18 mouse cellular contexts compared by ENCODE assay signal in the genomic region with DNA sequence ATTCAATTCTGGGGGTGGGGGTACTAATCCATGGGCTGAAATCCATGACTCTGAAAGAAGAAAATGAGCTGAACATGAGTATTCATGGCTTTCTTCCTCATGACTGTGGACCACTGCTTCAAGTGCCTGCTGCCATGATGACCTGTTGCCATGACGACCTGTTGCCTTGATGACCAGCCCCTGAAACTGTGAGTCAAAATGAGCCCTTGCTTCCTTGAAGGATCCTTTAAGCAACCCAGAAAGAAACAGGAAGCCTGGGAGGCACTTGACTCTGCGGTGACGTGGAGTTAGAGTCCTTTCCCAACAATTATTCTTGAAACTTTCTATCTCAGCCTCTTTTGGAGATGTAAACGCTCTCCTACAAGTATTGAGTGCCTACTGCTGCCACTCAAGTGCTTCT. TPM values are rescaled to one million over a fixed set of nuclear protein-coding genes. Genes with fewer than 3 reads are reported as not detected.
A peak's percentile ranks its signal among the peaks of the same experiment; 100 is the strongest.
DNase-seq lines count a peak whose midpoint lies in the region; ATAC-seq and TF ChIP-seq lines count a peak whose summit lies in the region.
"Had no signal": no experiment of that assay in that cellular context is flagged by ENCODE, and none has a peak within 500 bp of the region (broad histone marks: within the 10 kb centered on the region; RNA-seq: fewer than 3 reads in every experiment).

No protein-coding gene starts in this region.

- H3K9ac ChIP-seq in midbrain, embryonic 15.5 days: no peak overlapping the region
- H3K9ac ChIP-seq: embryonic facial prominence, embryonic 15.5 days; forebrain, embryonic 12.5 days; liver, embryonic 14.5 days; neural tube, embryonic 12.5 days; stomach, embryonic 15.5 days had no signal

- 79% methylated on average over 4 of the region's 4 CpGs for WGBS in midbrain, embryonic 10.5 days
- 71% methylated on average over 4 of the region's 4 CpGs for WGBS in midbrain, embryonic 15.5 days

- DNase-seq in CD4-positive, CD25-positive, alpha-beta regulatory T cell, adult 2 months (ENCODE audit: low read depth, low spot score): peak; percentile 43
- DNase-seq in midbrain, embryonic 10.5 days (ENCODE audit: low spot score): peak; percentile 51
- peak; percentile 54 for DNase-seq in embryo, embryonic 11 days
- DNase-seq in frontal cortex, postnatal 14 days (ENCODE audit: low spot score in 2 of 2): no peak
- DNase-seq: cerebellum, adult 18-20 months; gastrocnemius, postnatal 14 days; kidney, postnatal 4 days; layer of hippocampus, postnatal 36 days had no signal

- TF ChIP-seq POLR2A in myocyte (IDR thresholded peaks at IDR 0.05; ENCODE audit: insufficient read length, low read depth): no peak

- H3K4me2 ChIP-seq in midbrain, embryonic 15.5 days: no peak overlapping the region
- peak overlapping the region; percentile 86 for H3K4me2 ChIP-seq in myocyte (ENCODE audit: low read depth)

- peaks cover 84% of the 10 kb centered on the region for H3K4me1 ChIP-seq in midbrain, embryonic 10.5 days
- peaks cover 41% of the 10 kb centered on the region for H3K4me1 ChIP-seq in midbrain, embryonic 15.5 days

- H3K79me2 ChIP-seq in myocyte (ENCODE audit: control insufficient read depth, insufficient read depth): no peaks in the 10 kb centered on the region

- H3K27me3 ChIP-seq in midbrain, embryonic 10.5 days (ENCODE audit: low read depth, poor library complexity, severe bottlenecking): peaks cover 41% of the 10 kb centered on the region
- H3K27me3 ChIP-seq in midbrain, embryonic 15.5 days (replicated peaks): 0 out of 2 replicates have a peak, but pooled peaks cover 7% of the 10 kb centered on the region
- H3K27me3 ChIP-seq in myocyte (ENCODE audit: control insufficient read depth, insufficient read depth, insufficient read length): no peaks in the 10 kb centered on the region
- H3K27me3 ChIP-seq: embryonic facial prominence, embryonic 15.5 days; neural tube, embryonic 12.5 days; stomach, embryonic 15.5 days had no signal

- H3K9me3 ChIP-seq in midbrain, embryonic 10.5 days (replicated peaks): no peaks in the 10 kb centered on the region
- H3K9me3 ChIP-seq in midbrain, embryonic 15.5 days: no peaks in the 10 kb centered on the region
- H3K9me3 ChIP-seq: embryonic facial prominence, embryonic 15.5 days; forebrain, embryonic 12.5 days; limb, embryonic 12.5 days; neural tube, embryonic 12.5 days; stomach, embryonic 15.5 days had no signal

- H3ac ChIP-seq in myocyte (ENCODE audit: control insufficient read depth, insufficient read length): no peak overlapping the region

- no peaks in the 10 kb centered on the region; the same call in 1 of the 2 replicates for H3K36me3 ChIP-seq in midbrain, embryonic 10.5 days
- H3K36me3 ChIP-seq in midbrain, embryonic 15.5 days (replicated peaks): no peaks in the 10 kb centered on the region
- no peaks in the 10 kb centered on the region for H3K36me3 ChIP-seq in myocyte (ENCODE audit: control insufficient read depth, insufficient read depth)
- H3K36me3 ChIP-seq: embryonic facial prominence, embryonic 15.5 days; forebrain, embryonic 12.5 days; limb, embryonic 12.5 days; neural tube, embryonic 12.5 days; stomach, embryonic 15.5 days had no signal

- no peak for ATAC-seq in CD4-positive, CD25-positive, alpha-beta regulatory T cell, adult 4 months
- no peak for ATAC-seq in midbrain, embryonic 15.5 days (replicated peaks)
- no peak for ATAC-seq in cerebellum, adult (ENCODE audit: insufficient number of reproducible peaks, low FRiP score, low TSS enrichment)

- no peak overlapping the region for H3K4me3 ChIP-seq in midbrain, embryonic 10.5 days
- no peak overlapping the region for H3K4me3 ChIP-seq in midbrain, embryonic 15.5 days
- peak overlapping the region; percentile 20 for H3K4me3 ChIP-seq in myocyte

- H3K27ac ChIP-seq in midbrain, embryonic 10.5 days (replicated peaks): no peak overlapping the region
- no peak overlapping the region for H3K27ac ChIP-seq in midbrain, embryonic 15.5 days
- H3K27ac ChIP-seq: embryonic facial prominence, embryonic 15.5 days; forebrain, embryonic 12.5 days; limb, embryonic 12.5 days; liver, embryonic 14.5 days; neural tube, embryonic 12.5 days; stomach, embryonic 15.5 days had no signal

TF ChIP-seq in myocyte, 11 proteins besides CTCF, POLR2A, EP300 and RAD21:
- no peak for TF ChIP-seq MYOG (IDR thresholded peaks at IDR 0.05; ENCODE audit: control insufficient read depth in 1 of 3, insufficient read depth in 1 of 3, insufficient read length in 2 of 3, low read depth in 2 of 3)
- no peak for TF ChIP-seq POLR2AphosphoS2 (IDR thresholded peaks at IDR 0.05; ENCODE audit: insufficient read length, low read depth)
- no peak for TF ChIP-seq MAX (IDR thresholded peaks at IDR 0.05; ENCODE audit: low read depth)
- no peak for TF ChIP-seq TCF12 (IDR thresholded peaks at IDR 0.05; ENCODE audit: insufficient read depth, poor library complexity, severe bottlenecking)
- TF ChIP-seq E2F4 (IDR thresholded peaks at IDR 0.05; ENCODE audit: insufficient read depth): no peak
- no peak for TF ChIP-seq TCF3 (IDR thresholded peaks at IDR 0.05; ENCODE audit: insufficient read length, low read depth)
- TF ChIP-seq MYOD1 (IDR thresholded peaks at IDR 0.05; ENCODE audit: control insufficient read depth in 1 of 3, insufficient read length in 2 of 3, low read depth in 2 of 3): no peak
- TF ChIP-seq USF1 (IDR thresholded peaks at IDR 0.05; ENCODE audit: low read depth): no peak
- TF ChIP-seq CEBPB (IDR thresholded peaks at IDR 0.05; ENCODE audit: insufficient read depth, poor library complexity, severe bottlenecking): no peak
- TF ChIP-seq SRF (IDR thresholded peaks at IDR 0.05; ENCODE audit: control insufficient read depth, insufficient read length, low read depth): no peak
- no peak for TF ChIP-seq REST (IDR thresholded peaks at IDR 0.05; ENCODE audit: insufficient read depth, insufficient read length)

RNA-seq across cellular contexts. Expression of gene Lrrc8c, which starts 23.1 kb away (rescaled TPM):
- 10 to 100 TPM; 69.5 to 73.5 TPM for polyA plus RNA-seq in CD4-positive, CD25-positive, alpha-beta regulatory T cell, adult 4 months (2017; shearing (Covaris generic))
- 13.4 and 13.9 TPM in 2 replicates for polyA plus RNA-seq in midbrain, embryonic 10.5 days (2016; fragmentation: Nextera tagmentation; extraction: Ambion mirVana)
- polyA plus RNA-seq in midbrain, embryonic 15.5 days (2015; fragmentation: Nextera tagmentation; extraction: Ambion mirVana): 13.2 and 13.6 TPM in 2 replicates
- 7.9 TPM for polyA plus RNA-seq in myocyte (2012; fragmentation: generic; extraction: Trizol)

Comparison
In these comparisons a context has a peak if more than half of its experiments do, and no peak if none do; other contexts are left out.
1. DNase-seq: peak in CD4-positive, CD25-positive, alpha-beta regulatory T cell, adult 2 months (single experiment), midbrain, embryonic 10.5 days (single experiment) and embryo, embryonic 11 days (single experiment); none in frontal cortex, postnatal 14 days (0 of 2).